ENCODE assay signal across 12 mouse cellular contexts in genomic region chr12:36036776-36037175, GRCm38 (mm10). TPM values are rescaled to one million over a fixed set of nuclear protein-coding genes. Genes with fewer than 3 reads are reported as not detected.
DNase-seq lines count a peak whose midpoint lies in the region; ATAC-seq and TF ChIP-seq lines count a peak whose summit lies in the region.
"Had no signal": no experiment of that assay in that cellular context is flagged by ENCODE, and none has a peak within 500 bp of the region (broad histone marks: within the 10 kb centered on the region; RNA-seq: fewer than 3 reads in every experiment).

No protein-coding gene starts in this region.

- WGBS in spleen, adult 2 months: 17% methylated on average over 10 of the region's 10 CpGs
- 91% methylated on average over 10 of the region's 10 CpGs for WGBS in embryonic facial prominence, embryonic 10.5 days

- peak overlapping the region; percentile 33; the same call in 1 of the 2 replicates for H3K4me3 ChIP-seq in spleen, adult 2 months (ENCODE audit: extremely low read depth, insufficient read depth, insufficient read length)
- H3K4me3 ChIP-seq in embryonic facial prominence, embryonic 10.5 days: no peak overlapping the region

- intact Hi-C loops in heart, postnatal 14 days (cut with DNase I): no loop called here

- peak; percentile 26 for DNase-seq in heart, postnatal 4 days
- DNase-seq in heart, postnatal 14 days: no peak
- no peak for DNase-seq in spleen, adult 2 months (ENCODE audit: low read depth in 1 of 2, low spot score in 2 of 2)
- no peak for DNase-seq in spleen, postnatal 10 days (ENCODE audit: low spot score in 2 of 2)
- peak; percentile 67 for DNase-seq in yolk sac, embryonic 10.5 days (ENCODE audit: low spot score)
- DNase-seq in embryonic facial prominence, embryonic 10.5 days (ENCODE audit: low spot score): no peak
- DNase-seq in frontal cortex, postnatal 10 days (ENCODE audit: low spot score in 2 of 2): no peak
- DNase-seq: gastrocnemius, postnatal 10 days had no signal

- H3K27me3 ChIP-seq in spleen, adult 2 months (ENCODE audit: control insufficient read depth, insufficient read depth, low read length): no peaks in the 10 kb centered on the region
- no peaks in the 10 kb centered on the region for H3K27me3 ChIP-seq in embryonic facial prominence, embryonic 10.5 days (replicated peaks; ENCODE audit: low read depth, poor library complexity, severe bottlenecking)

- H3K36me3 ChIP-seq in spleen, adult 2 months (ENCODE audit: control insufficient read depth, insufficient read depth, low read length): no peaks in the 10 kb centered on the region
- peaks cover 13% of the 10 kb centered on the region; the same call in 1 of the 2 replicates for H3K36me3 ChIP-seq in embryonic facial prominence, embryonic 10.5 days (replicated peaks)

- H3K27ac ChIP-seq in spleen, adult 2 months (ENCODE audit: insufficient read depth, low read length): peak overlapping the region; percentile 70
- no peak overlapping the region for H3K27ac ChIP-seq in embryonic facial prominence, embryonic 10.5 days (replicated peaks)
- H3K27ac ChIP-seq: hindbrain, postnatal 0 days had no signal

- H3K4me1 ChIP-seq in spleen, adult 2 months (ENCODE audit: control insufficient read depth, insufficient read depth, insufficient read length): peaks cover 17% of the 10 kb centered on the region
- H3K4me1 ChIP-seq in embryonic facial prominence, embryonic 10.5 days: peaks cover 21% of the 10 kb centered on the region

- no peak for TF ChIP-seq POLR2A in spleen, adult 2 months (IDR thresholded peaks at IDR 0.05; ENCODE audit: low read depth, low read length)

- peak; percentile 5; the same call in 1 of the 2 replicates for TF ChIP-seq CTCF in spleen, adult 2 months (IDR thresholded peaks at IDR 0.05; ENCODE audit: extremely low read depth, insufficient read depth, insufficient read length, insufficient replicate concordance)

- H3K9me3 ChIP-seq in embryonic facial prominence, embryonic 10.5 days: no peaks in the 10 kb centered on the region

- peak; percentile 49 for ATAC-seq in granulocyte monocyte progenitor cell, adult 5-6 weeks (replicated peaks; ENCODE audit: poor library complexity, severe bottlenecking)
- ATAC-seq: hindbrain, postnatal 0 days had no signal

RNA-seq across cellular contexts. Expression of gene Tspan13, which starts 5.5 kb away (rescaled TPM):
- 10 to 100 TPM; 53.1 to 59.6 TPM for total RNA-seq in heart, postnatal 4 days (2021)
- total RNA-seq in heart, postnatal 14 days (2021): 10 to 100 TPM; 73.1 TPM
- polyA plus RNA-seq in spleen, adult 2 months (2012; rRNA removed): 298 and 415 TPM in 2 replicates
- total RNA-seq in granulocyte monocyte progenitor cell, adult 5-6 weeks (2014; fragmentation: Nextera tagmentation): 14.9 and 18.8 TPM in 2 replicates
- 7.7 and 8.2 TPM in 2 replicates for total RNA-seq in granulocyte monocyte progenitor cell, adult 5-6 weeks (2017)
- polyA plus RNA-seq in embryonic facial prominence, embryonic 10.5 days (2016; fragmentation: Nextera tagmentation; extraction: Ambion mirVana): 105 and 112 TPM in 2 replicates

RNA-seq across cellular contexts. Expression of gene Agr2, which starts 44.1 kb away (rescaled TPM):
- total RNA-seq in heart, postnatal 4 days (2021): not detected
- not detected for total RNA-seq in heart, postnatal 14 days (2021)
- 0.12 TPM in 1 of 2 replicates, not detected in the other for polyA plus RNA-seq in spleen, adult 2 months (2012; rRNA removed)
- not detected in 2 replicates for total RNA-seq in granulocyte monocyte progenitor cell, adult 5-6 weeks (2014; fragmentation: Nextera tagmentation)
- not detected in 2 replicates for total RNA-seq in granulocyte monocyte progenitor cell, adult 5-6 weeks (2017)
- not detected in 2 replicates for polyA plus RNA-seq in embryonic facial prominence, embryonic 10.5 days (2016; fragmentation: Nextera tagmentation; extraction: Ambion mirVana)
- total RNA-seq: gastrocnemius, postnatal 10 days; hindbrain, postnatal 0 days; left cerebral cortex, adult 8-10 months had no signal
- polyA plus RNA-seq: brain, embryonic 14.5 days had no signal

Comparison
In these comparisons a context has a peak if more than half of its experiments do, and no peak if none do; other contexts are left out.
1. DNase-seq: peak in heart, postnatal 4 days (single experiment) and yolk sac, embryonic 10.5 days (single experiment); none in heart, postnatal 14 days (0 of 2), spleen, adult 2 months (0 of 2), spleen, postnatal 10 days (0 of 2), embryonic facial prominence, embryonic 10.5 days (single experiment) and frontal cortex, postnatal 10 days (0 of 2).